Mouse (Mus musculus): Measurements from ENCODE around the gene Atxn7l3b.

DNA sequence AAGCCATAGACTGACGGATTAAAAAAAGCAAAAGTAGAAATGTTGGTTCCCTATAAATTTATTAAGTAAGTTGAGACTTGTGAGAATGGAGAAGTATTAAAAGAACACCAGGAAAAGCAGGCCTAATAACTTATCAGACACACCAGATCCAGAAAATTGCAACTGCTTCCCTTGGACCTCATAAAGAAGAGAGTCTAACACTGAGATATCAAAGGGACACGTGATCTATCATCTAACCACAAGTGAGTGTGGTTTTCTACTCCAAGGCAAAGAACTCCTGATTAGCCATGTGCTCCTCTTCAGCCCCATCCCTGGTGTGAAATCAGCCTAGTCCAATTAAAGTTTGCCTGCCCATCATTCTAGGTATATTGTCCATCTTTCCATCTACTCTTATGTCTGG lies 38.8 kb upstream of the Atxn7l3b start:
- TF ChIP-seq EP300 (IDR thresholded peaks at IDR 0.05; ENCODE audit: low read depth), result no peak
- TF ChIP-seq CTCF (IDR thresholded peaks at IDR 0.05; ENCODE audit: low read depth), result no peak

All from liver, embryonic 14.5 days (tissue).